Comparison of ENCODE assay signal across 25 mouse cellular contexts in genomic region chr2:150822987-150823386, GRCm38 (mm10). TPM values are rescaled to one million over a fixed set of nuclear protein-coding genes. Genes with fewer than 3 reads are reported as not detected.
DNase-seq lines count a peak whose midpoint lies in the region; ATAC-seq lines count a peak whose summit lies in the region.
"Had no signal": no experiment of that assay in that cellular context is flagged by ENCODE, and none has a peak within 500 bp of the region (broad histone marks: within the 10 kb centered on the region; RNA-seq: fewer than 3 reads in every experiment).

No protein-coding gene starts in this region.

- no peak overlapping the region for H3K4me3 ChIP-seq in forebrain, embryonic 16.5 days (replicated peaks; ENCODE audit: low read length)
- H3K4me3 ChIP-seq: forebrain, embryonic 13.5 days; heart, adult 2 months; heart, embryonic 13.5 days; left cerebral cortex, adult 2 months; limb, embryonic 13.5 days; stomach, embryonic 15.5 days had no signal

- no peak overlapping the region for H3K4me2 ChIP-seq in forebrain, embryonic 16.5 days (ENCODE audit: low read length)
- H3K4me2 ChIP-seq: forebrain, embryonic 13.5 days; heart, embryonic 13.5 days; limb, embryonic 13.5 days; stomach, embryonic 15.5 days had no signal

- no peak overlapping the region for H3K9ac ChIP-seq in forebrain, embryonic 16.5 days (replicated peaks; ENCODE audit: low read depth, low read length)
- H3K9ac ChIP-seq: forebrain, embryonic 13.5 days; heart, embryonic 13.5 days; limb, embryonic 13.5 days; liver, embryonic 14.5 days; stomach, embryonic 15.5 days had no signal

- ATAC-seq in common myeloid progenitor, adult 5-6 weeks (replicated peaks; ENCODE audit: low read depth, poor library complexity, severe bottlenecking): peak; percentile 76
- peak; percentile 68 for ATAC-seq in megakaryocyte, adult 5-6 weeks (ENCODE audit: poor library complexity, severe bottlenecking)
- ATAC-seq in forebrain, embryonic 16.5 days: no peak
- ATAC-seq: forebrain, embryonic 13.5 days; hindbrain, embryonic 16.5 days; Patski had no signal

- H3K27me3 ChIP-seq in forebrain, embryonic 16.5 days (replicated peaks; ENCODE audit: control insufficient read depth, insufficient read depth, low read length): no peaks in the 10 kb centered on the region
- H3K27me3 ChIP-seq: forebrain, embryonic 13.5 days; heart, embryonic 13.5 days; limb, embryonic 13.5 days; Patski; stomach, embryonic 15.5 days had no signal

- H3K36me3 ChIP-seq in forebrain, embryonic 16.5 days (ENCODE audit: control insufficient read depth, insufficient read depth): peaks cover 14% of the 10 kb centered on the region; the same call in 1 of the 2 replicates

- no peak overlapping the region for H3K27ac ChIP-seq in forebrain, embryonic 16.5 days (ENCODE audit: low read length)
- H3K27ac ChIP-seq: forebrain, embryonic 13.5 days; heart, adult 2 months; heart, embryonic 13.5 days; left cerebral cortex, adult 2 months; limb, embryonic 13.5 days; liver, embryonic 14.5 days; stomach, embryonic 15.5 days had no signal

- DNase-seq in 3T3-L1 (ENCODE audit: low read depth, low spot score): peak; percentile 11
- peak; percentile 67 for DNase-seq in 416B (ENCODE audit: low read depth)
- DNase-seq in left cerebral cortex, adult 9 months (ENCODE audit: low spot score in 2 of 2): no peak
- DNase-seq: adrenal gland, postnatal 36 days; cerebellum, adult 8-10 months; gastrocnemius, postnatal 36 days; heart, adult 2 months; heart, postnatal 10 days; kidney, adult 8-10 months; kidney, postnatal 10 days; lung, postnatal 36 days; midbrain, embryonic 14.5 days; right cerebral cortex, postnatal 25 days had no signal

- WGBS in forebrain, embryonic 16.5 days: 80% methylated on average over 8 of the region's 8 CpGs

- no peaks in the 10 kb centered on the region for H3K4me1 ChIP-seq in forebrain, embryonic 16.5 days (replicated peaks; ENCODE audit: control insufficient read depth, insufficient read depth, low read length)
- H3K4me1 ChIP-seq: forebrain, embryonic 13.5 days; heart, embryonic 13.5 days; limb, embryonic 13.5 days; stomach, embryonic 15.5 days had no signal

- no peaks in the 10 kb centered on the region for H3K9me3 ChIP-seq in forebrain, embryonic 16.5 days (ENCODE audit: control insufficient read depth, low read length)
- H3K9me3 ChIP-seq: forebrain, embryonic 13.5 days; G1E; heart, embryonic 13.5 days; limb, embryonic 13.5 days; stomach, embryonic 15.5 days had no signal

RNA-seq across cellular contexts. Expression of gene Pygb, which starts 36.5 kb away (rescaled TPM):
- 29.7 TPM in 2 replicates for total RNA-seq in common myeloid progenitor, adult 5-6 weeks (2017)
- total RNA-seq in megakaryocyte, adult 5-6 weeks (2015): 8.3 and 8.5 TPM in 2 replicates
- 26.0 and 35.4 TPM in 2 replicates for total RNA-seq in megakaryocyte, adult 5-6 weeks (2017)
- 102 and 110 TPM in 2 replicates for polyA plus RNA-seq in forebrain, embryonic 16.5 days (2015; fragmentation: Nextera tagmentation; extraction: Ambion mirVana)

Comparison
In these comparisons a context has a peak if more than half of its experiments do, and no peak if none do; other contexts are left out.
1. DNase-seq: peak in 3T3-L1 (single experiment) and 416B (single experiment); none in left cerebral cortex, adult 9 months (0 of 2).